Mouse (Mus musculus): ENCODE data around the gene Gm12886. TPM values are rescaled to one million over a fixed set of nuclear protein-coding genes. Genes with fewer than 3 reads are reported as not detected.

The Gm12886 gene
- not detected in 2 replicates for polyA plus RNA-seq (2016; fragmentation: Nextera tagmentation; extraction: Ambion mirVana)

DNA sequence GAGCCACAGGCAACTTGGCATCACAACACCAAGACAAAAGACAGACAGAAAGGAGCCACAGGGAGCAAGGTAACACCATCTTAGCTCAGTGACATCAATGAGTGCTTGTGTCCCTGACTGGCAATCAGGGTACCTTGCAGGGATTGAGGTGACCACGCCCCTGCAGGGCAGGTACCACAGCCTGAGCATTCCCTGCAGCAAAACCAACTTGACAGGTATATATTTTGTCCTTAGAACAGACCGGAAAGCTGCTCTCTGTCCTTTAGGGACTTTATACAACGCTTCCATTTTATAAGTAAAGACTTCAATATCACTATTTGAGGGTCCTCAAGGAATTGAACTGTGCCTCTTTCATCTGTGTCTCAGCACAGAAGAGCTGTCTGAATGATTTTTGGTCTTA is at the start of gene Gm12886:
TSS of gene Gm12886 (minus strand) at position 101 of the 400 bp plus-strand sequence.
- Histone ChIP-seq H3K27me3 (replicated peaks; ENCODE audit: low read depth, poor library complexity, severe bottlenecking) (no peaks in the 10 kb centered on the region), H3K36me3 (replicated peaks) (no peaks in the 10 kb centered on the region), H3K9me3 (peaks cover 66% of the 10 kb centered on the region), H3K27ac (replicated peaks) (no peak within 1 kb of the TSS), H3K4me3 (no peak within 1 kb of the TSS), H3K4me1 (no peaks in the 10 kb centered on the region)
- DNase-seq (ENCODE audit: low spot score): no peak
- WGBS: 66% methylated on average over 3 of the region's 3 CpGs

Other genes with a start within 250 kb of the Gm12886 start
- gene Rlf, start 208.0 kb downstream of the Gm12886 start, polyA plus RNA-seq (2016; fragmentation: Nextera tagmentation; extraction: Ambion mirVana): 28.0 and 30.7 TPM in 2 replicates
- gene Gm12888, start 98.2 kb downstream of the Gm12886 start, polyA plus RNA-seq (2016; fragmentation: Nextera tagmentation; extraction: Ambion mirVana): not detected in 2 replicates
- not detected in 2 replicates for gene Gm12887, start 199.0 kb upstream of the Gm12886 start, polyA plus RNA-seq (2016; fragmentation: Nextera tagmentation; extraction: Ambion mirVana)